Mouse (Mus musculus) spleen, postnatal 14 days (tissue): Measurements from ENCODE around the gene Cks1b.

Experiments
- DNase-seq, 2 experiments: peaks; one replicate each; pipeline ENCODE4 v3.0.0; 2021 to 2022; ENCODE audit warnings: low spot score in 2 of 2

Gene Cks1b

GRCm38 (mm10) chr3:89382033-89382882 is 35.9 kb downstream of the Cks1b start:
- peak in 1 of 2 experiments; percentile 5 for DNase-seq

GRCm38 (mm10) chr3:89381233-89381632 is 37.0 kb downstream of the Cks1b start:
- peak in 1 of 2 experiments; percentile 5 for DNase-seq

DNA sequence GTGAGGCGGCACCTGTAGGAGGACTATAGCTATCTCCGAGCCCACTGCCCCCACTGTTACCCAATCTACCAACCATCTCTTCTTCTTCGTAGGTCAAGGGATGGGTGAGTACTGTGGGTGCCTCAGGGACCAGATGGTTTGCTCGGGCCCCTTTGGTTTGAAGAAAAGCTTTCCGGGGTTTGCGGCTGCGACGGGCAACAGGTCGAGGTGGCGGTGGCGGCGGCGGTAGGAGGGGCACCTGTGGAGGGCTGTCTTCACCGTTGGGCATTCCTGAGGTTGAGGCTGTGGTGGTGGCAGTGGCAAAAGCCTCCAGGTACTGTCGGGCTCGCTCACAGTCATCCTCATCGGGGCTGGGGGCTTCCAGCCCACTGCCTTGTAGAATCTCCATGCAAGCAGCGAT is 37.5 kb downstream of the Cks1b start:
- DNase-seq: peak in 1 of 2 experiments; percentile 7

DNA sequence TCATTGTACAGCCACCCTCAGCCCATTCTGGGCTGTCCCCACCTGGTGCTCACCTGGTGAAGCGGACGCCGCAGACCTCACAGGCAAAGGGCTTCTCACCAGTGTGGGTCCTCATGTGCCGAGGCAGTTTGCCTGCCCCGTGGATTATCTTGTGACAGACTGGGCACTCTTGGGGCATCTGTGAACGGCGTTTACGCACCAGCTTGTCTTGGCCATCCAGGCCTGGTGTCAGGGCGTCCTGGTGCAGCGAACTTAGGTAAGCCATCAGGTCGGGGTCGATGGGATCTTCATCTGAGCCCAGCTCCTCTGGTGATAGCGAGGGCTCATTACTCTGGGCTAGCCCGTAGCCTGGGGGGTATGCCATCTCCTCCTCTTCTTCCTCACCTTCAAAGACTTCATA is 37.9 kb downstream of the Cks1b start:
- DNase-seq: peak in 1 of 2 experiments; percentile 6

- DNase-seq: peak in 1 of 2 experiments; percentile 6
These were observed 38.6 kb downstream of the Cks1b start for GRCm38 (mm10) chr3:89379388-89380131.

DNA sequence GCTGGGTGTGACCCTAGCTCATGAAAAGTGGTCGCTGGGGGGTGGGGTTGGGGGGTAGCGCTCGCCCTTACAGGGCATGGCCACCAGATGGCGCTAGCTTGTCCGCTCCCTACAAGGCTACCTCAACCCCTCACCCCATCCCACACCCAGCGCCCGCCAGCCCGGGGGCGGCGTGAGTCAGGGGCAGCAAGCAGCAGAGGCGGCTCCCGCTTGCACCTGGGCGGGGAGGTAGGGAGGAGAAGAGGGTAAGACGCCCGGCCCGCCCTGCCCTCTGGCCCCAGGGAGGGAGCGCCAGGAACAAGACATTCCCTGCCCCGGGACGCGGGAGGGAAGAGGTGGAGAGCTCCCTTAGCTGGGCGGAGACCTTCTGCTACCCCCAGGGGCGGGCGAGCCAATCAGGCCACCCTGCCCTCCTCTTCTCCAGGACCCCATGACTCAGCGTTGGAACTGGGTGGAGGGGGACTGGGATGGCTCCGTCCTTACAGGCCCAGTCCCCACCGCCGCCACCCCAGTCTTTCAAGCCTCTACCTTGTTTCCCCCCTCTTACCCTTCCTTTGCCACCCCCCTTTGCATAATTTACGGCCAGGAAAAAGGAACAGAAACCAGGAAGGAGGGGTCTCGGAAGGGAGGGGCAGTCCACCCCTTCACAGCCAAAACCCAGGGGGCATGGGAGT is 39.7 kb downstream of the Cks1b start:
- peak in 1 of 2 experiments; percentile 63 for DNase-seq

DNA sequence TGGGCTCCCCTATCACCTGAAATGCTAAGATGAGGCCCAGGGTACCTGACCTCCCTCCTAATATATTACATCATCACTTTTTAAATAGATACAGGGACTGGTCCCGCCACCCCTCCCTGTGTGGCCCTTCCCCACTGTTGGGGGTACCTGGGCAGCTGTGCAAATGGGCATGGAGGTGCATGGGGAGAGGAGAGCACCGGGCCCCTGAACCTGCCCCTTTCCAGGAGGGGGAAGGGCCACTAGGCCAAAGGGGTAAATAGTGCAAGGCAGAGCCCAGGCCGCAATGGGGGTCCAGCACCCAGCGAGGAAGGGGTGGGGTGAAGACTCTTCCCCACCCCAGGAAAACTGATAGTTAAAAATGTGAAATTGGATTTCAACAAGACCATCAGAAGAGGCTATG is 40.4 kb downstream of the Cks1b start:
- DNase-seq: no peak

DNA sequence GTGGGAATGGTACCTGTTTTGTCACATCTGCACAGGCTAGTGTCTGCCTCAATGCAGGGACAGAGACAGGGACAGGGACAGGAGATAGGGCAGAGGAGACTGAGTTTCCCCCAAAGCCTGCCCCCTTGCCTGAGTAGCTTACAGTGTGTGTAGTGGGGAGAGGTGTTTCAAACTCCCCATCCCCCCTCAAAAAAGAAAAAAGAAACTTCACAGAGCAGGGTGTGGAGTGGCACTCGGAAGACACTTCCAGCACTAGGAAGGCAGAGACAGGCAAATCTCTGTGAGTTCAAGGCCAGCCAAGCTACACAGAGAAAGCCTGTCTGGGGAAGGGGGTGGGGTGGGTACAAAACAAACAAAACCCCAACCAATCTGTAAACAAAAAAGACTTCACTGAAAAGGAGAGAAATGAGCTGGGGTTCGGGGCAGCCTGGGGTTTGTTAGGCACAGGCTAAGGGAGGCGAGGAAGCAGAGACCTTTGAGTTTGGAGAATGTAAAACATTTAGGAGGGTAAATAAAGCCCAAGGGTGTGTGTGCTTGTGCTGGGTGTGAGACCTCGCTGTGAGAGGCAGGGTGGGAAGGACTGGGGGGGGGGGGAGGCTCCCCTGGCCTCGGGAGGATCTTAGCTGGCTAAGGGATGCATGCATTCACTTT is 44.5 kb downstream of the Cks1b start:
- no peak for DNase-seq

DNA sequence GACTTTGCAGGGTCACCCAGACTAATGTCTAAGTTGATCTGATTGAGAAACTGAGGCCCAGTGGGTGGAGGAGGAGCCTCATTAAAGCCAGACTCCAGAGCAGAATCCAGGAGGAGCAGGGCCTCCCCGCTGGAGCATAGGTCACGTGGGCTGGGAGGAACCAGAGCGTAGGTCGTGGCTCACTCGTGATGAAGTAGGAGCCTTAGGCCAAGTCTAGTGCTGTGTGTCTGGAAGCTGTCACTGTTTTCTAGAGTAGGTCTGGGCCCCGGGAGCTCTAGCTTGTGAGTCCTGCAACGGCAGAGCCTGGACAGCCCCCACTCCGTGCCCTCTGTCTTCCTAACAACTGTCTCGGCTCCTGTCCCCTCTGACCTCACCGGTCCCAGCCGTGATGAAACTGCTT is 50.8 kb downstream of the Cks1b start:
- DNase-seq: no peak

DNA sequence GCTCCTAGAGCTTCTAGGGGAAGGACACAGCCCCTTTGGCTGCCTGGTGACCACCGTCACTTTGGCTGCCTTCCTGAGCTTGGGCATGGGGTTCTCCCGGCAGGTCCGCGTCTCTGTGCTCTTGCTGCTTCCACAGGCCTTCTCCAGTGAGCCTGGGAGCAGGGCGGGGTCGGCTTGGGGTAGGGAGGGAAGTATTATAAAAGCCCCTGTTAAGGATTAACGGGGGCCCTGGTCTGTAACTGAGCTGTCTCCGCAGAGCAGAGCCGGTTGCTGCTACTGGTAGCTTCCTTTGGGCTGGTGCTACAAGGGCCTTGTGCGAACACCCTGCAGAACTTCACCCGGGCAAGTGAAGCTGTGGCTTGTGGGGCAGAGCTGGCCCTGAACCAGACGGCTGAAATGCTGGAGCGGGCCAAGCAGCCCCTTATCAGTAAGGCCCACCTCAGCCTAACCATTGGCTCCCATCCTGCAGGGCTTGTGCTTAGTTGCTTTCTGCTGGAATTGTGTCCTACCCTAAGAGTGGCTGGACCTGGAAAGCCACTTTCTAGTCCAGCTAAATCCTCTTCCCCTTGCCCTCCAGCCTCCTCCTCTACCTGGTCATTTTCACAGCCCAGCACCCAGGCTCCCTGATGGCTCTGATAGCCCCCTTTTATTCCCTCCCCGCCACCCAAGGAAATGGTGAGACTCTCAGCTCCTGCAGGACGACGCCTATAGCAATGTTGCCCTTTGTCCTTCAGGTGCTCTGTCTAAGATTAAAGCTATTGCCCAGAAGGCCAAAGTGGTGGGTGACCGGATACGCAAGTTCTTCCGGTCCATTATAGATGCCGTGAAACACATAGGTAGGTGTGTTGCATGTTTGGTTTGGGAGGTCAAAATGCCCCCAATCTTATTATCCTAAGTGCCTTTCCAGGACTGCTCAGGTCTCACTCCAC is 52.4 kb downstream of the Cks1b start:
- DNase-seq: no peak
